ENCODE assay signal across 8 mouse cellular contexts in the genomic region with DNA sequence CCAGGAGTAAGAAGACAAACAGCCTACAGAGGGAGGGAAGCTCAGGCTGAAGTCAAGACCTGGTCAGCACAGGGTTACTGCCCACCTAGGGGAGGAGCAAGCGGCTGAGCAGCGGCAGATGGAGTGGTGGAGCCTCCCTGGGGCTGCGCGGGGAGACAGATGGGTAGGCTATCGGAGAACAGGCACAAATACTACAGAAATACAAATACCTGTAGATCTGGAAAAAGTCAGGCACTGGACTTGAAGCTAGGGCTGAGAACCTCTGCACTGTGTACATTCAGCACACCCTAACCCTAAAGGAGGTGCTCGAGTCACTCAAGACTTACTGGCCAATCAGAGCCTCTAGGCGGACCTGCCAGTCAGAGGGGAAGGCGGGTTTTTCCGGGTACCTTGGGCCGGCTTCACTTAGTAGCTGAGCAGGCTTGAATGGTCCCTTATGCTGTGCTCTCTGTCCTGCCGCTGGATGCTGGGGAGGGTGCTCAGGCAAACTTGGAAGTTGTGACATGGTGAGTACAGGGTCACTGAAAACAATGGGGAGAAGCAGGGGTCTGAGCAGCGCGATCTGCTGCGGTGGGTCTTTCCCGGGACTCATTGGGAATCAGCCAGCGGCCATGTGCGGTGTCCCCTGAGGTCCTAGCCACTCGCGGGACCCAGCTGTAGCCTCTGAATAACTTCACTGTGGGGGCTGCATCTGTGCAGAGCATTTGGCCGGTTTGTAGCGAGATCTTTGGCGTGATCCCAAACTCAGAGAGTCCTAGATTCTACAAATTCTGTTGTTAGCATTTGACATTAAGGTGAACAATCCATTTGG. TPM values are rescaled to one million over a fixed set of nuclear protein-coding genes. Genes with fewer than 3 reads are reported as not detected.
DNase-seq lines count a peak whose midpoint lies in the region; ATAC-seq and TF ChIP-seq lines count a peak whose summit lies in the region.
"Not testable (repeated sequence)": the region's sequence is repeated elsewhere in the genome, so short reads cannot be mapped to it uniquely, and the experiment has no call there.

A gene (plus strand): TSS at position 140 of the 811 bp plus-strand sequence.

- peak within 1 kb of the TSS; percentile 61 for H3K9ac ChIP-seq in kidney, embryonic 14.5 days (ENCODE audit: low read depth, low read length)
- peak within 1 kb of the TSS; percentile 26 for H3K9ac ChIP-seq in limb, embryonic 15.5 days

- not testable (repeated sequence) for H3K4me1 ChIP-seq in bone marrow macrophage, adult 2 months (ENCODE audit: control insufficient read depth, insufficient read depth, low read length); embryonic fibroblast, embryonic 13.5 days (ENCODE audit: control insufficient read depth, insufficient read depth, low read length); kidney, embryonic 14.5 days (ENCODE audit: control insufficient read depth, insufficient read depth, low read length); limb, embryonic 15.5 days

- H3K27ac ChIP-seq in bone marrow macrophage, adult 2 months (ENCODE audit: insufficient read depth, low read depth, low read length); embryonic fibroblast, embryonic 13.5 days (ENCODE audit: insufficient read depth, low read length); kidney, embryonic 14.5 days (ENCODE audit: low read depth, low read length); limb, embryonic 15.5 days: not testable (repeated sequence)

- H3K9me3 ChIP-seq in kidney, embryonic 14.5 days (ENCODE audit: control insufficient read depth, low read length); limb, embryonic 15.5 days: not testable (repeated sequence)

- ATAC-seq in kidney, embryonic 14.5 days (ENCODE audit: low FRiP score, low TSS enrichment): peak; percentile 100
- peak; percentile 95 for ATAC-seq in limb, embryonic 15.5 days (ENCODE audit: insufficient number of reproducible peaks, low FRiP score, low TSS enrichment, low read depth)

- H3K36me3 ChIP-seq in kidney, embryonic 14.5 days (ENCODE audit: control insufficient read depth, insufficient read depth, low read length); limb, embryonic 15.5 days: not testable (repeated sequence)

- TF ChIP-seq POLR2A in bone marrow macrophage, adult 2 months (IDR thresholded peaks at IDR 0.05; ENCODE audit: borderline replicate concordance, low read depth, low read length): not testable (repeated sequence)
- TF ChIP-seq POLR2A in embryonic fibroblast, embryonic 13.5 days (IDR thresholded peaks at IDR 0.05; ENCODE audit: low read depth, low read length): peak; percentile 70

- peak within 1 kb of the TSS; percentile 74 for H3K4me3 ChIP-seq in bone marrow macrophage, adult 2 months (ENCODE audit: insufficient read depth, low read length)
- H3K4me3 ChIP-seq in embryonic fibroblast, embryonic 13.5 days (ENCODE audit: insufficient read depth, low read length): peak within 1 kb of the TSS; percentile 82
- H3K4me3 ChIP-seq in kidney, embryonic 14.5 days (ENCODE audit: low read length): peak within 1 kb of the TSS; percentile 48
- peak within 1 kb of the TSS; percentile 49 for H3K4me3 ChIP-seq in limb, embryonic 15.5 days

- under 1% methylated on average over 22 of the region's 22 CpGs for WGBS in kidney, embryonic 14.5 days
- WGBS in limb, embryonic 15.5 days: under 1% methylated on average over 22 of the region's 22 CpGs

- H3K27me3 ChIP-seq in kidney, embryonic 14.5 days (ENCODE audit: control insufficient read depth, insufficient read depth, low read length); limb, embryonic 15.5 days: not testable (repeated sequence)

- TF ChIP-seq CTCF in bone marrow macrophage, adult 2 months (IDR thresholded peaks at IDR 0.05; ENCODE audit: low read depth, low read length); embryonic fibroblast, embryonic 13.5 days (IDR thresholded peaks at IDR 0.05; ENCODE audit: borderline replicate concordance, insufficient read depth, low read length): not testable (repeated sequence)

- peak within 1 kb of the TSS; percentile 41 for H3K4me2 ChIP-seq in kidney, embryonic 14.5 days (replicated peaks; ENCODE audit: low read depth, low read length)
- H3K4me2 ChIP-seq in limb, embryonic 15.5 days: peak within 1 kb of the TSS; percentile 50

- DNase-seq in A20 (ENCODE audit: low read depth, low spot score): peak; percentile 89
- DNase-seq in heart, adult 9 months (ENCODE audit: low spot score in 2 of 2): peak; percentile 93 to 94
- peak; percentile 47 to 64 for DNase-seq in monocyte, adult 2 months (ENCODE audit: low read depth in 1 of 2, low spot score in 2 of 2)
- peak; percentile 89 for DNase-seq in spleen, postnatal 36 days (ENCODE audit: low spot score in 2 of 2)

RNA-seq across cellular contexts. Expression of the gene that starts here (rescaled TPM):
- polyA plus RNA-seq in bone marrow macrophage, adult 2 months (2012; ENCODE audit: insufficient read depth, insufficient read length, missing spikeins): 10.5 and 13.2 TPM in 2 replicates
- 1.2 and 6.8 TPM in 2 replicates for polyA plus RNA-seq in embryonic fibroblast, embryonic 13.5 days (2011; ENCODE audit: insufficient read length, low read depth, missing spikeins)
- 0.88 and 0.94 TPM in 2 replicates for polyA plus RNA-seq in kidney, embryonic 14.5 days (2014; fragmentation: Nextera tagmentation; extraction: Ambion mirVana)
- 0.57 and 0.84 TPM in 2 replicates for polyA plus RNA-seq in limb, embryonic 15.5 days (2015; fragmentation: Nextera tagmentation; extraction: Ambion mirVana)

Comparison
In these comparisons a context has a peak if more than half of its experiments do, and no peak if none do; other contexts are left out.
1. Peak in ATAC-seq, H3K4me3 ChIP-seq, H3K9ac ChIP-seq and H3K4me2 ChIP-seq in kidney, embryonic 14.5 days; RNA of the gene not detected or under 1 TPM.
2. Peak in ATAC-seq, H3K4me3 ChIP-seq, H3K9ac ChIP-seq and H3K4me2 ChIP-seq in limb, embryonic 15.5 days; RNA of the gene not detected or under 1 TPM.